Mouse (Mus musculus) Muller cell, postnatal 12 days (primary cell): ENCODE data around the gene Cnot9.
"Not testable (repeated sequence)": the region's sequence is repeated elsewhere in the genome, so short reads cannot be mapped to it uniquely, and the experiment has no call there.

Source experiments
- DNase-seq: peaks from one replicate; pipeline ENCODE4 v3.0.0-alpha.2; 2015; ENCODE audit errors: inconsistent ontology term

The Cnot9 gene

DNA sequence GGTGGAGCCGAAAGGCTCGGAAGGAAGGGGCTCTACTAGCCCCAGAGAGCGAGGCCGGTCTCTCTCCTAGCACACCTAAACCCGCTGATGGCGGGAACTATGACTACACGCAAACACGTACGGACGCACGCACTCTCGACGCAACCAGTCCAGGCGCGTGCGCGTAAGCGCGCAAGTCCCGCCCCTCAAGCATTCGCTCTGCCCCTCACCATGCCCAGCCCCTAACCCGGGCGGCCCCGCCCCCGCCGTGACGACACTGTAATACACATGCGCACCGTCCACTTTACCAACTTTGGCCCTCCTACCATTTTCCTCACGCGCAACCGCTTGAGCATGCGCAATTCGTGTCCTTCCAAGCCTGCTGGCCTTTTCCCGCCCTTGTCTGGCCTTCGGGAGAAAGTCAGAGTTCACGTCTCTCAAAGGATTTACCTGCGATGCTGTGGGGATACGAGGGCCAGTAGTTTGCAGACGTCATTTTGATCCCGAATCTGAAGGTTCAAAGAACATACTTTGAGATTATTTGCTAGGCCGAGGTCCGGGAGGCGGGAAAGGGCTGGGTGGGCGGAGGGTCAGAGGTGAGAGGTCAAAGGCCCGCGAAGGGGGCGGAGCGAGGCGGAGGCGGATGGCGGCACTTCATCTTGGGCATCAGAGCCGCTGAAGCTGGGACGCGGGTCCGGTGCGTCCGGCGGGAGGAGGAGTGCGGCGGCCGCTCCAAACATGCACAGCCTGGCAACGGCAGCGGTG, at the start of gene Cnot9:
TSS of gene Cnot9 (plus strand) at position 338 of the 744 bp plus-strand sequence.
- peak; percentile 100 for DNase-seq

DNA sequence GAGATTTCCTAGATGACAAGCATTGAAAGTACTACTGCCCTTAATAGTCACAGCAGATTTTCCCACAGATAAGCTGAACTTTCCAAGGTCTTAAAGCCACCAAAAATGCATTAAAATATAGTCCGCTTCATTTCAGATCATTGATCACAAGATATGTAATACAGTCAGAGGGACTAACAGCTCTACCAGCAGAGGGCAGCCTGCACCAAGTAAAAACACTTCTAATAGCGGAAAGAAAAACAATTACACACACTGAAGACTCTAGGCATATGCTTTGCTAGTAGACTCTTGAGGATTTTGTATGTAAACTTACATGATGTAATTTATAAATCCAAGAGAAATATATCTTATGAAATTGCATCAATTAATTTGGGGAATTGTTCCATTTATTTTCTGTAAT, 45.6 kb upstream of the Cnot9 start:
- DNase-seq = peak; percentile 16

DNA sequence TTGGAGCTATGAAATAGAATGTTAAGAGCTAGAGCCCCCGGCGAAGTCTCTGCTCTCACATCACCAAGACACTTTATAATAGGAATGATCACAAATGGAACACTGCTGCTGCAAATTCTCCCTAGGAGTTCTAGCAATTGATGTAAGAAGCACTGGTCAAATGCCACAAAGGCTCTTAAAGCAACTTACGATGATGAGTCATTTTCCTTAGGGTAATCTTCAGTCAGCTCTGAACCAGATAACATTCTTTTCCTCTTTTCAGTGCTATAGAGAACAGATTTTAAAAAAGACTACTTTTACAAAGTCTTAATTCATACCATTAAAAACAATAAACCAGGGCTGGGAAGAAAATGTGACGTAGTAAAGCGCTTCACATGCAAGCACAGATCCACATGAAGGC, 20.1 kb upstream of the Cnot9 start:
- no peak for DNase-seq

DNA sequence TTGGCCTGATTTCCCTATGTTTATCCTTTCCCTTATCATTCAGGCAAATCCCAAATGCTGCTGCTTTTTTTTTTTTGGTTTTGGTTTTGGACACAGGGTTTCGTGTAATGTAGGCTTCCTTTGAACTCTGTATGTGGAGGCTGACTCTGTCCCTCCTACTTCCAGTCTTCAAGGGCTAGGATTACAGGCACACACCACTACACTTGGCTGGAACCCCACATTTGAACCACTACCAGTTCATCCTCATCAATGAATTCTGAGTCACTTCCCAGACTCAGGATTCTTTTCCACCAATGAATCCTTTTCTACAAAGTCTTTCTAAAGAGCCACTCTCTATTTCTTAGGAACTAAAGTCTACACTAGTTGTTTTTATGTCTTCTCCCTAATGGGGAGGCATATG, 4.8 kb upstream of the Cnot9 start:
- DNase-seq = peak; percentile 63

DNA sequence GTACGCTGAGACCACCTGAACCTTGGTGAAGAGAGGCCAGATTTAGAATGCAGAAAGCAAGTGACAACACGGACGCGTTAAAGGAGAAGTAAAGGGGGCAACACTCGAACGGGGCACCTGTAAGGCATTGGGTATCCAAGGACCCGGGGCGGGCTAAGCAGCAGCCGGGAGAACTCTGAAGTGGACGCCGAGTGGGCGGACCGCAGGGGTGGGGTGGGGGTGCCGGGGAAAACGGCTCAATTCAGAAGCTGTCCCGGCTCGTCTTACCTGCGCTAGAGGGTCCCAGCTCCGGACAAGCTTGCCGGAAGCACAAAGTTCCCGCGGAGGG, 501 bp upstream of the Cnot9 start:
- DNase-seq = no peak

DNA sequence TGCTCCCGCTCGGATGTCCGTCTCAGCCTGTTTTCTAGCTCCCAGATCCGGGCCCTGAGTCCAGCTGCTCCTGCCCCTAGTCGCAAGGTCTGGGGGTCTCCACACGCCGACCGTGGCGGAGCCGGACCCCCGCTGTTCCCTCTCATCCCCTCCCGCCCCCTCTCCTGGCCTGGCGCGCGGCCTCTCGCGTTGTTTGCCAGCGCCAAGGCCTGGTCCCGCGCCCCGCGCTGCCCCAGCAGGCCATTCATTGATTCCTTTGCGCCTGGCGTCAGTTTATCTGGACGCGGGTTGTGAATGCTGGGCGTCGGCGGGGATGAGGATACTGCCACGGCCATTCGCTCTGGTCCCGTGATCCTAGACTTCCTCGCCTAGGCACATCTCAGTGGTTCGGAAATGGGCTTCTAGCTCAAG, 618 bp downstream of the Cnot9 start:
- peak; percentile 89 for DNase-seq

DNA sequence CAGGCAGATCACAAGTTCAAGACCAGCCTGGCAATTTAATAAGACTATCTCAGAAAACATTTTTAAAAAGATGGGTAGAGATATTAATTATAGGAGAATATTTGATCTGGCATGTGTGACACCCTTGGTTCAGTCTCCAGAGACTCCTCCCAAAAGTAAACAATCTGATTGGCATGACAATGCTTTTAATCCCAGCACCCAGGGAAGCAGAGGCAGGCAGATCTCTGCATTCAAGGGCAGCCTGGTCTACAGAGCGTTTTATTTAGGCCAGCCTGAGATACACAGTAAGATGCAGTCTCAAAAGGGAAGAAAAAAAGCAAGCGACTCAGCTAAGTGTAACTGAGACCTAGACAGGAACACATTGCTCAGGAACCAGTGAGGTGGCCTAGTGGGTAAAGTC, 1.9 kb downstream of the Cnot9 start:
- DNase-seq = no peak

DNA sequence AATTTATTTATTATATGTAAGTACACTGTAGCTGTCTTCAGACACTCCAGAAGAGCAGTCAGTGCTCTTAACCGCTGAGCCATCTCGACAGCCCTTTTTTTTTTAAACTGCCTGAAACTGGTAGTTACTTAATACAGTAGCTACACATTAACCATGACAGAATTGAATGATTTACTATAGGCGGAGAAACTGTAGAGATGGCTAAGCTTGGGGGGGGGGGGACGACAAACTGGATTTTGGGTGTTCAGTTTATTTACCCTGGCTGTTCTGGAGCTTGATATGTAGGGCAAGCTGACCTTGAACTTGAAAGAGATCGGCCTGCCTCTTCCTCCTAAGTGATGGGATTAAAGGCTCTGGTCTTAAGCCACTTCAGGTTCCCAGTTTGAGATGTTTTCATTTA, 5.4 kb downstream of the Cnot9 start:
- no peak for DNase-seq

DNA sequence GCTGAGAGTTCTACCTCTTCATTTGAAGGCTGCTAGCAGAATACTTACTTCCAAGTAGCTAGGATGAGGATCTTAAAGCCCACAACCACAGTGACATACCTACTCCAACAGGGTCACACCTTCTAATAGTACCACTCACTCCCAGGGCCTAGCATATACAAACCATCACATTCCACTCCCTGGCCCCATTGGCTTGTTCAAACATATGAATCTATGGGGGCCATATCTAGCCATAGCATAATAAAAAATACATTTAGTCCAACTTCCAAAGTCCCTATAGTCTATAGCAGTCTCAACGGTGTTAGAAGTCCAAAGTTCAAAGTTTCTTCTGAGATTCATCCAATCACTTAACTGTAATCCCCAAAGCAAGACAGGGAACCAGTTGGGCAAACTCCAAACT, 7.1 kb downstream of the Cnot9 start:
- DNase-seq = not testable (repeated sequence)

DNA sequence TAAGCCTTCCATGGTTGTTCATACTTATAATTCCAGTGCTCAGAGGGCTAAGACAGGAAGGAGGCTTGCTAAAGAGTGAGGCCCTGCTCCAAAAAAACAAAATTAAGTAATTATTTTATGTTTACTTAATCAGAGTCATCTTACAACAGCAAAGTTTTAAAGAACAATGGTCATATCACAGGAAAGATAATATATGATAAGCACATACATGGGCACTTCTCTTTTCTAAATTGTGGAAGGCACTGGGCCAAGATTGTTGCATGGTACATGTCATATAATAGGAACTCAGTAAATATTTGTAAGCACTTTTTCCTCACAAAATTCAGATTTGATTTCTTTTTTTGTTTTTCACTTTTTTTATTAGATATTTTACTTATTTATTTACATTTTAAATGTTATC, 14.0 kb downstream of the Cnot9 start:
- no peak for DNase-seq

DNA sequence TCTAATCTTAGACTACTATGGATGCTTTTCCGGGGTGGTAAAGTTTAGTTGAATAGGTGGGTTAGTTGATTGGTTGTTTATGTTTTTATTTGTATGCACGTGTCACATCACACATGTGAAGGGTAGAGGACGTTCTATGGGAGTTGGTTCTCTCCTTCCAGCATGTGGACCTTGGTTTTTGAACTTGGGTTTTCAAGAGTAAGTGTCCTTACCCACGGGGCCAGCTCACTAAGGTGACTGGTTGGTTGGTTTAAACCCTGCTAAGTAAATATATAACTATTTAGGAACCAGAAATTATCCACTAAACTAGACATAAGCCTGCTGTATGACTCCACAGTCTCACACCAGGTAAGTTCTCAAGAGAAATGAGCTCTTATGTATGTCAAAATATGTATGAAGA, 18.9 kb downstream of the Cnot9 start:
- no peak for DNase-seq

DNA sequence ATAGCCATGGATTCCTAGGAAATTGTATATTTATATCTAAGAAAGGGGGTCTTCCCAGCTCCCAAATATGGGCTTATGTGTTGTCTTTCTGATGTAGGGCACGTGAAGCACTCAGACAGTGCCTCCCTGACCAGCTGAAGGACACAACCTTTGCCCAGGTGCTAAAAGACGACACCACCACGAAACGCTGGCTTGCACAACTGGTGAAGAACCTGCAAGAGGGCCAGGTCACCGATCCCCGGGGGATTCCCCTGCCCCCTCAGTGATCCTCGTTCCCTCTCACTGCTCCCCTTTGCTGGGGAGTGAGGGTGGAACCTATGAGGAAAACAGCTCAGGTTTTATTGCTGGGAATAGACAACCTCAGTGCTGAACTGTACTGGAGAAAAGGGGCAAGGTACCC, 22.7 kb downstream of the Cnot9 start:
- no peak for DNase-seq

DNA sequence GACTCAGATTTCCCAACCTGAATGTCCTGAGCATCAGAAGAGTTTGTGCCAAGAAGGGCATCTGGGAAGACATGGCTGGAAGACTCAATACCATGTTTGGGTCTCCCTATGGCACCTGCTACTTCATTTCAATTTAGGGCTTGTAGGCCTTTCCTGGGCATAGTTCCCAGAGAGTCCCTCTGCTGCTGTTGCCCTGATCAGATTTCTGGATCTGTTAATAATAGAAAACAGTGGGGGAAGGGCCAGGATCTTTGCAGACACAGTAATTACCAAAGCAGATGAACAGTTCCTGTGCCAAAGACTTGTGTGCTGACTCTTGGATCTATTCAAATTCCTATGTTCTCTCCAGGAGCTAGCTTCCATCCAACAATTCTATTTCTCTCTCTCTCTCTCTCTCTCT, 32.8 kb downstream of the Cnot9 start:
- DNase-seq = peak; percentile 53

DNA sequence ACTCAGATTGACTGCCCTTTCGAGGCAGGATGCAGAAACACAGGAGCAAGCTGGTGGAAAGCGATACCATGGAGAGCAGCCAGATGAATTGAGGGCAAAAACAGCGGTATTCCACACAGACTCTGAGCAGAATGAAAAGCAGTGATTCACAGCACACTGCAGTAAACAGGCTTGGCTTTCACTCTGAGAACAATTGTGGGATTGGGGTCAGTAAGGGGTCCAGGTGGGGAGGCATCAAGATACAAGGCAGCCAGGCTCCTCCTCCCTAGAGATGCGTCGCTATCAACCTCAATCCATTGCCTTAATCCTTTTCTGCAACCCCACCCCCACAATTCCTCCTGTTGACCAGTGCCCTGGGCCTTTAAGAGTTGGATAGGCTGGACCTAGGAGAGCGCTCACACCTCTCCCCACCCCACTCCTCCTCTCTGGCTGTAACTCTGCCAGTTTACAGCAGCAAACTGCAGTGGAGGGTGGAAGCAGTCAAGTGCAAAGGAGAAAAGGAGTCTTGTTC, 36.6 kb downstream of the Cnot9 start, which contains the start of gene Plcd4:
TSS of gene Plcd4 (plus strand) at position 438 of the 511 bp plus-strand sequence.
- DNase-seq = peak; percentile 86

DNA sequence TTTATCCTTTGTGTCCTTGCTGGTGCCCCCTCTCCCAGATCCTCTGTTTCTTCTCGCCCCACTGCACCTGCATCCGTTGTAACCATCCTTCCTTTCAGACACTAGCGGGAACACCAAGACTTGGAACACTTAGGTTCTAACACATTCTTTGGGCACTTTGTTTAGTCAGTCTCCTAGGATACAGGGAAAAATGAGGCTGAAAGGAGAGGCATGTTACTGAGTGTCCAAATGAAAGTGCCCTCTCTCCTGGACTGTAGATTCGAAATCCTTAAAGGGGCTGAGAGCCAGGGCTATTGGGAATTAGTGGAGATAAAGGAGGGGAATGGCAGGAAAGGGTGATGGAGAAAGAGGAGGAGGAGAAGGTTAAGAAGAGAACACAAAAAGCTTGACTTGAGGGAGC, 38.3 kb downstream of the Cnot9 start, which contains the start of gene Usp37:
TSS of gene Usp37 (minus strand) at position 101 of the 400 bp plus-strand sequence.
- DNase-seq = peak; percentile 69

DNA sequence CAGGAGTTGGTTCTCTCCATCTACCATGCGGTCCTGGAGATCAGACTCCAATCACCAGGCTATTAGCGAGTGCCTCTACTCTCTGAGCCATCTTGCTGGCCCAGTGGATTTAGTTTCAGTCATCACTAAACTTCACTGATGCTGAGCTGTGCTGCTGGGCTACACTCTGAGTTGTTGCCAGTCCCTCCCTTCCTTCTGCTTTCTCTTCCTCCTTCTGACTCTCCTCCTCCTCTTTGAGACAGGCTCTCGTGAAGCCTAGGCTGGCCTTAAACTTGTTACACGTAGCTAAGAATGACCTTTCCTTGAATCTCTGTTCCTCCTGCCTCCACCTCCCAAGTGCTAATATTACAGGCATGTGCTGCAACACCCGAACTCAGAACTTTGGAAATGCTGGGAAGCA, 53.2 kb downstream of the Cnot9 start:
- DNase-seq = no peak

DNA sequence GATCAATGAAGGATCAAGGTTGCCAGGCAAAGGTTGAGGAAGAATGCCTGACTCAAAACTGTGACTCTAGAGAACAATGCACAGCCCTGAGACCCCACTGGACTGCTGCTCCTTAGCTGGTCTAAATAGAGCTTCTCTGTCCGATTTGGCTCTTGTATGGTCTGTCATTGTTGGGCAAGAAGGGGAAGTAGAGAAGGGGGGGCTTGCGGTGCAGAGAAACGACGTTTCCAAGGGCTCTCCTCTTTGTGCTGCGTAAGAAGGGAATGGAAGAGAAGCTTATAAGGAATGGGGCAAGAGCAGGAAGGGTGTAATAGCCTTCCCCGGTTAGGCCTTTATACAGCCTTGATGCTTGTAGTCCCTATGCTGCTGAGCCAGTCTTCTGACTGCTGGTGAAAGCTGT, 60.0 kb downstream of the Cnot9 start:
- DNase-seq = no peak

DNA sequence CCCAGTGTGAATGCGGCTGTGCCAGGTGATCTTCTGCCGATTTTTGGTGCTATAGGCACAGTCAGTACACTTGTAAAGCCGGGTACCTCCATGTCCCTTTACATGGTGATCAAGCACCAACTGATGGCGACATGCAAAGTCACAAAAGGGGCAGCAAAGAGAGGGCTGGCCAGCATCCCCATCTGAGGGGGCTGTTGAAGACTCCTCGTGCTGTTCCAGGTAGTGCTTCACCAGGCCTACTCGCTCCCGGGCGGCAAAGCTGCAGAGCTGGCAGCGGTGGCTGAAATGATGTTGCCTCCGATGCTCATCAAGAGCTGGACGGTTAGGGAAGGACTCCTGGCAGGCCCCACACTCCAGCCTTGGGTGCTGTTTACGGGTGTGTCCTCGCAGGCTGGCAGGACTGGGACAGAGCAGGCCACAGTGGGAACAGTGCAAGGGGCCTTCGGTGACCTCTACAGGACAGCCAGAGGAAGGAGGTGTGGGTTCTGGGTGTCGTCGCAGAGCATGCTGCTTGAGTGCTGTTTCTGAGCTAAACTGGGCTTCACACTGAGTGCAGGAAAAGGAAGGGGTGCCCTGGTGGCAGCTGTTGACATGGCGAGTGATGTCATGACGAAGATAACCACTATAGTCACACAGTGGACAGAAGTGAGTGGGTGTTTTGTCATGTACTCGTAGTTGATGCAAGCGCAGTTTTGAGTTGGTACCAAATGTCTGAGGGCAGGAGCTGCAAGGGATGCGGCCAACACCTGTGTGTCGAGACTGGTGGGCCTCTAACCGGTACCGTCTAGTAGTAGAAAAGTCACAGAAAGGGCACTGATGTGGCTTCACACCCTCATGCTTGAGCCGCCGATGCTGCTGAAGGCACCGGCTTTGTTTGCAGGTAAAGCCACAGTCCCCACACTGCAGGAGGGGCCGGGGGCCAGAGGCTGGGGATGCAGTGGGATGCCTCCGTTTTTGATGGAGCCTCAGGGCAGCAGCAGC, 64.2 kb downstream of the Cnot9 start:
- no peak for DNase-seq
